Mouse (Mus musculus) testis, adult 2 months (tissue): Measurements from ENCODE around the gene Ell3.

Source experiments
- CTCF ChIP-seq: fragments of 200-500 bp; IDR thresholded peaks from 2 replicates; pipeline ENCODE4 v1.5.1; 2012; ENCODE audit warnings: low read depth, mild to moderate bottlenecking, inconsistent platforms, low read length, moderate library complexity; ENCODE audit not compliant: control insufficient read depth, insufficient read depth, insufficient replicate concordance
- POLR2A ChIP-seq: fragments of 200-500 bp; IDR thresholded peaks from 2 replicates; pipeline ENCODE4 v1.6.1; 2012; ENCODE audit warnings: low read depth, mild to moderate bottlenecking, inconsistent platforms, low read length, moderate library complexity; ENCODE audit not compliant: control insufficient read depth

DNA sequence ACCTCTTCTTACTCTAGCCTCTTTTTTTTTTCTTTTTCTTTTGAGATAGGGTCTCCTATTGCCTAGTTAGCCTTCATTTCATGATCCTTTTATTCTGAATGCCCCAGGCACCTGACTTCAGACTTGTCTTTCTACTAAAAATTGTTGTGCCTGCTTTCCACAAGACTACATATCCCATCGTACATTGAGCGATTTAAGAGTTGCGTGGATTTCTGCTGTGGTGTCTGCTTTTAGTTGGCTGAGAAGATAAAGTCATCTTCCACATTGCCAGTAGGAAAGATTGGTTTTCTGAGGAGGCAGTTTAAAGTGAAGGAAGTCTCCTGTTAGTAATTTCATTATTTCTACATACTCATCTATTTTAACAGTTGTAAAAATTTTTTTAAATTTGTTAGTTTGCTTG lies 28.5 kb downstream of the Ell3 start:
- TF ChIP-seq CTCF: no peak
- TF ChIP-seq POLR2A: no peak
